Mouse (Mus musculus) heart, embryonic 15.5 days (tissue): Measurements from ENCODE around the gene Olfm3. TPM values are rescaled to one million over a fixed set of nuclear protein-coding genes. Genes with fewer than 3 reads are reported as not detected.

Source experiments
- ATAC-seq: fragments of 200-750 bp; cut with Nextera tagmentation; replicated peaks from 2 replicates; pipeline ENCODE4 v1.8.0; 2017; ENCODE audit warnings: low read depth, moderate TSS enrichment; ENCODE audit not compliant: insufficient number of reproducible peaks, insufficient read depth, low FRiP score
- H3K27ac ChIP-seq: fragments of 300-500 bp; sonication (generic); 2 replicates; pipeline ENCODE4 v1.5.1; 2015; ENCODE audit warnings: mild to moderate bottlenecking, inconsistent platforms
- H3K27me3 ChIP-seq: fragments of 300-500 bp; sonication (generic); 2 replicates; pipeline ENCODE4 v1.6.1; 2015; ENCODE audit warnings: inconsistent platforms
- H3K36me3 ChIP-seq: fragments of 300-500 bp; sonication (generic); 2 replicates; pipeline ENCODE4 v1.6.1; 2015; ENCODE audit warnings: mild to moderate bottlenecking, inconsistent platforms
- H3K4me1 ChIP-seq: fragments of 300-500 bp; sonication (generic); replicated peaks from 2 replicates; pipeline ENCODE4 v1.6.1; 2015; ENCODE audit warnings: inconsistent platforms
- H3K4me2 ChIP-seq: fragments of 300-500 bp; sonication (generic); 2 replicates; pipeline ENCODE4 v1.6.1; 2015; ENCODE audit warnings: inconsistent platforms, mild to moderate bottlenecking, moderate library complexity
- H3K4me3 ChIP-seq: fragments of 300-500 bp; sonication (generic); 2 replicates; pipeline ENCODE4 v1.5.1; 2015; ENCODE audit warnings: mild to moderate bottlenecking, inconsistent platforms
- H3K9ac ChIP-seq: fragments of 300-500 bp; sonication (generic); 2 replicates; pipeline ENCODE4 v1.6.1; 2015; ENCODE audit warnings: mild to moderate bottlenecking, inconsistent platforms
- H3K9me3 ChIP-seq: fragments of 300-500 bp; sonication (generic); replicated peaks from 2 replicates; pipeline ENCODE4 v1.6.1; 2016; ENCODE audit warnings: inconsistent platforms
- WGBS: fragments of 180-500 bp; shearing (Covaris S2); methylation state at CpG from one replicate; pipeline ENCODE4 v1.1.7; 2015; ENCODE audit warnings: mixed read lengths; 5-methylcytosine and 5-hydroxymethylcytosine counted together
- polyA plus RNA-seq: library from polyadenylated mRNA; unstranded; fragments of >200 nt; fragmentation: Nextera tagmentation; extraction: Ambion mirVana; gene quantifications from 2 replicates; pipeline ENCODE4 v1.2.1, GENCODE M21; 2015

The Olfm3 gene
- polyA plus RNA-seq, 1 experiment from 2014 or later: not detected

DNA sequence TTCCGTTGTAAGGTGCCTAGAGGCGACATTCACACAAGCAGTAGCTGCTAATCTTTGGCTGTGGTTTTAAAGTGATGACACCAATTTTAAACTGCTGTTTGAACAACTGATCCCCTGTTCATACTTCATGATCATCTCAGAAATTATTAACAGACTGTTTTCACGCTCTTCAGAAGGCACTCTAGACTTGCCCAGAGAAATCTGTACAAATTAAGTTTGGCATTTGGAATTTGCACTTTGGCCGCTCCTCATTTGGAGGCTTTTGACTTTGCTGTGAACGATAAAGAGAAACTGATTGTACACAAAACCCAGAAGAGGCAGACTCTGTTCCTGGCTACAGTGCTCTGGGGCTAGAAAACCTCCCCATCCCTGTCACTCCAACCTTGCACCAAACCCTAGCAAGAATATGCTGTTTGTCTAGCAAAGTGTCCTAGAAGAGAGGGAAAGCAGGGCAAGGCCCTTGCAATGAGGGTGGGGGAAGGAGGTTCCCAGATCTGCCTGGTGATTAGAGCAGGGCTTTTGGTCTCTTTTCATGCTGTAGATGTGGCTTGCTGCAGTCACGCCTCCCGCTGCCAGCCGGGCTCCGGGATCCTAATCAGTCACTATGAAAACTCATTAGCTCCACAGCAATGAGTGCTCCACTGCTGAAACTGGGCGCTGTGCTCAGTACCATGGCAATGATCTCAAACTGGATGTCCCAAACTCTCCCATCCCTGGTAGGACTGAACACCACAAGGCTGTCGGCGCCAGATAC is 176.7 kb downstream of the Olfm3 start:
- Histone ChIP-seq H3K27me3 (no peaks in the 10 kb centered on the region), H3K36me3 (no peaks in the 10 kb centered on the region), H3K9ac (no peak overlapping the region), H3K4me3 (no peak overlapping the region), H3K27ac (no peak overlapping the region), H3K4me1 (no peaks in the 10 kb centered on the region), H3K4me2 (0 out of 2 replicates have a peak overlapping the region, but pooled peaks have one; percentile 3), H3K9me3 (no peaks in the 10 kb centered on the region)
- 37% methylated on average over 12 of the region's 12 CpGs for WGBS
- no peak for ATAC-seq

DNA sequence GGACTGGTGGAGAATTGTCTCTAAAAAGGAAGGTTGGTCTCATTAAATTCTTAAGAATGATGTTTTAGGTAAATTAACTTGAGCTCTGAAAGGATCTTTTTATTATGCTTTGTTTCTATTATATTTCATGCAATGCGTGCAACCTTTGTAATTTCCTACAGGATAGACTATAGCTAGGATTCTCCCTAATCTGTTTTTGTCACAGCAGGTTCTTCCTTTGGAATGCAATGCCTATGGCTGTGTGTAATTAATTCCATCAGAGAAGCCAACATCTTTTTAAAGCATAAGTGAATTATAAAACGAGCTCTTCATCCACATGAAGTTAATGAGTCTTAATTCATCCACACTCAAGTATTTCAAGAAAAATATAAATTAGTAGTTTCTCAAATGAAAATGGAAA is 177.5 kb downstream of the Olfm3 start:
- H3K27ac ChIP-seq: no peak overlapping the region
- WGBS: 59% methylated on average over 2 of the region's 2 CpGs
- H3K4me1 ChIP-seq: no peaks in the 10 kb centered on the region
- H3K27me3 ChIP-seq: no peaks in the 10 kb centered on the region
- H3K36me3 ChIP-seq: no peaks in the 10 kb centered on the region
- no peaks in the 10 kb centered on the region for H3K9me3 ChIP-seq
- H3K9ac ChIP-seq: no peak overlapping the region
- no peak overlapping the region for H3K4me2 ChIP-seq
- no peak for ATAC-seq
- H3K4me3 ChIP-seq: no peak overlapping the region

DNA sequence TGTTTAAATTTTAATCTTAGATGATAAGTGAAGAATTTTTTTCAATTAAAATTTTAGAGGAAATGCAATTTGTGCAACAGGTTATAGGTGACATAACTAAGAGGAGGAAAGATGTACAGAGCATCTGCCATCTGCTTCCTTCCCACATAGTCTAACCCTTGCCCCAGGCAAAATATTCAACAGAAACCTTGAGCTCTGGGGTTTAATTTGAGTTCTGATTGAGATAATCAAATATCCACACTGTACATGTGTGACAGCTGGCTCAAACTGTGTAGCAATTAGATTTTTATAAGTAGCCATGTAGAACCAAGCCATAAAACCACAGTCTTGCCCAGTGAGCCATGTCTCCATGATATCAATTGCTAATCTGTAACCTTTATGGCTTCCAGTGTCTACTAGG is 179.1 kb downstream of the Olfm3 start:
- Histone ChIP-seq H3K9me3 (no peaks in the 10 kb centered on the region), H3K4me2 (no peak overlapping the region), H3K4me1 (no peaks in the 10 kb centered on the region), H3K27ac (no peak overlapping the region), H3K27me3 (no peaks in the 10 kb centered on the region), H3K36me3 (no peaks in the 10 kb centered on the region), H3K4me3 (no peak overlapping the region), H3K9ac (no peak overlapping the region)
- ATAC-seq: no peak

DNA sequence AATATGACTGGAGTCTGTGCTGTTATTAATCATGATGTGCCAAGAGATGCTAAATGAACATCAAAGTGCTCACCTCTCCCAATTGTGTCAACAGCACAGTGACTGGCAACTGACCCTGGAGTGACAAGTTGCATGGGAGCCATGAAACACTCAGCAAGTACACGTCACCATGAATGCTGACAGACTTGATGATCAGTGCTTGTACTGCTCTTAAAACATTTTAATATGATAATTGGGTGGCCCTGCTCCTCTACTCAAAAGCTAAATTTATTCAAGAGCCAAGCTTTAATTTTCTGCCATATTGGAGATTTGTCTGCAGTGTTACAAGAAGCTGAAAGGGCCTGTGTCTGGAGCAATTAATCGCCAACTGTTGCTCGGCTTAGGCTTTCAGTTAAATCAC is 184.4 kb downstream of the Olfm3 start:
- Histone ChIP-seq H3K4me2 (no peak overlapping the region), H3K4me1 (no peaks in the 10 kb centered on the region), H3K36me3 (no peaks in the 10 kb centered on the region), H3K9ac (no peak overlapping the region), H3K9me3 (no peaks in the 10 kb centered on the region), H3K4me3 (no peak overlapping the region), H3K27ac (no peak overlapping the region), H3K27me3 (no peaks in the 10 kb centered on the region)
- 64% methylated on average over 3 of the region's 3 CpGs for WGBS
- no peak for ATAC-seq

DNA sequence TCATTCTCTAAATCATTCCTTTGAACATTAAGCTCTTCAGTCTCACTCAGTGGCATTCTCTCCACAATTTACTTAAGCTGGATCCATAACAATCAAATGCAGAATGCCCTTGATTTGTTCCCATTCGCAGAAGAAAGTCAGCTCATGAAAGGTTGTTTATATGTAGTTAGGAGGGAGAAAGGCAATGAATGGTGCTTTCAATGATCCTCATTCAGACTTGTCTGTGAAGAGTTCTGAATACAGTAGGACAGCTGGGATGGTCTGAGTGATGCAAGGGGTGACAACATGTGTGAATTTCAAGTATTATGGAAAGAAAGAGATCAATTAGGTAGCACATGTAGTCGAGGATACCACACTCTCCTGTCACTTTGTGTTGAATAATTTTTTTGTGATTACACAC is 186.8 kb downstream of the Olfm3 start:
- ATAC-seq: no peak
- Histone ChIP-seq H3K9ac (no peak overlapping the region), H3K27ac (no peak overlapping the region), H3K4me3 (no peak overlapping the region), H3K4me1 (no peaks in the 10 kb centered on the region), H3K27me3 (no peaks in the 10 kb centered on the region), H3K36me3 (no peaks in the 10 kb centered on the region), H3K9me3 (no peaks in the 10 kb centered on the region), H3K4me2 (no peak overlapping the region)
- WGBS: 53% methylated on average over 2 of the region's 2 CpGs

DNA sequence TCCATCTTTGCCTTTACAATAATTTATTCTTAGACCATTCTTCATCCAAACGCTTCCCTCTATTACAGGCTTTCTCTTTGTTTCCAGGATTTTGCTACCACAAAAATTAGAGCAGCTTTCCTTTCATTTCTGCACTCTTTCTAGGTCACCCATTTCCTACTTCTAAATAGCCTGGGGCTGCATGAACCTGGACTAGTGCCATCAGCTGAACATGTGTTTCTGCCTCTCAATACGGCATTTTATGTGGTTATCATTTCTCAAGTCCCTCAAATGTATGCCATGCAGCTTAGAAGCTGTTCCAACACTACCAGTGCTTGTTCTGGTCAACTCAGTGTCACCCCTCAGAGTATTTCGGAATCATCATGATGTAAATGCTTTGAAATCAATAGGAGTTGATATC is 191.6 kb downstream of the Olfm3 start:
- no peaks in the 10 kb centered on the region for H3K9me3 ChIP-seq
- H3K4me3 ChIP-seq: no peak overlapping the region
- ATAC-seq: no peak
- no peak overlapping the region for H3K4me2 ChIP-seq
- no peaks in the 10 kb centered on the region for H3K36me3 ChIP-seq
- no peaks in the 10 kb centered on the region for H3K27me3 ChIP-seq
- no peaks in the 10 kb centered on the region for H3K4me1 ChIP-seq
- no peak overlapping the region for H3K9ac ChIP-seq
- 63% methylated on average over 3 of the region's 3 CpGs for WGBS
- no peak overlapping the region for H3K27ac ChIP-seq

DNA sequence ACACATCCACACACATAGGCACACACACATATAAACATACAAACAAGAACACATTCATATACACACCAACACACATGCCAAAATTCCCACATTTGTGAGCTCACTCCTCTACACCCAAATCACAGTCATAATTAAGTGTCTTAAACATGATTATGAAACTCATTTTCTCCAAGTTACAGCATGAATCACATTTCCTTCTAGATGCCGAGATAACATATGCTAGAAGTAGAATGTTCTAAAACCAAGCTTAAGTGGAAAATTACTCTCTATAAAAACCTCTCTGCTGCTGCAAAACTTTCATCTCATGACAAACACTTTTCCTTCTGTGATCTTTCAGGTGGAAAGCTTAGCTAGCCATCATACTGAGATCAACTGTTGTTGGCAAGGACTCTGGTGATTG is 195.7 kb downstream of the Olfm3 start:
- H3K27ac ChIP-seq: no peak overlapping the region
- no peak overlapping the region for H3K4me3 ChIP-seq
- H3K4me2 ChIP-seq: no peak overlapping the region
- ATAC-seq: no peak
- H3K4me1 ChIP-seq: no peaks in the 10 kb centered on the region
- no peaks in the 10 kb centered on the region for H3K9me3 ChIP-seq
- H3K36me3 ChIP-seq: no peaks in the 10 kb centered on the region
- no peak overlapping the region for H3K9ac ChIP-seq
- no peaks in the 10 kb centered on the region for H3K27me3 ChIP-seq
- WGBS: 81% methylated on average over 1 of the region's 1 CpGs

DNA sequence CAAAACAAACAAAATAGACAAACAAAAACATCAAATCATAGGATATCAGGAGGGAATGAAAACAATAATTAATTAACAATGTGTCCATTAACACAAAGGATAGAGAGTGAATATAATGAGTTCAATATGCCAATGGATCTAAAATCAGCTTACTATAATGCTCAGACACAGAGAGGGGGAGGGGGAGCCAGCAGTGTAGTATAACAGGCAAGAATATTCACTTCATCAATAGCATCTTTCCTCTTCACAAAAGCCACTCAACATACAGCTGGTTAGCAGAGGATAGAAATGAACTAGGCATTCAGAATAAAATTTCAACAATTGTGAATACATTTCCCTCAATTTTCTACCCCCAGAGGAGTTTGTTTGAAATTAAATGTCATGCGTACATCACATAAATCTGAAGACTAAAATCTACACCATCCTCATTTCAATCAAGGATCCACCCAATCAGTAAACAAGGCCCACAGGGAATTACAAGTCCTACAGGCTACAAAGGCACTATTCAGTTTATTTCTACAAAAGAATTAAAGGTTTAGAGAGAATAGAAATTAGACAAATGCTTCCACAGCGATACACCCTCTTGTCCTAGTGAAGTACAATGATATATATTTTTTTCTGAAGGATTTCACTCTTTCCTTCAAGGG is 200.4 kb downstream of the Olfm3 start:
- no peak overlapping the region for H3K27ac ChIP-seq
- H3K4me2 ChIP-seq: no peak overlapping the region

DNA sequence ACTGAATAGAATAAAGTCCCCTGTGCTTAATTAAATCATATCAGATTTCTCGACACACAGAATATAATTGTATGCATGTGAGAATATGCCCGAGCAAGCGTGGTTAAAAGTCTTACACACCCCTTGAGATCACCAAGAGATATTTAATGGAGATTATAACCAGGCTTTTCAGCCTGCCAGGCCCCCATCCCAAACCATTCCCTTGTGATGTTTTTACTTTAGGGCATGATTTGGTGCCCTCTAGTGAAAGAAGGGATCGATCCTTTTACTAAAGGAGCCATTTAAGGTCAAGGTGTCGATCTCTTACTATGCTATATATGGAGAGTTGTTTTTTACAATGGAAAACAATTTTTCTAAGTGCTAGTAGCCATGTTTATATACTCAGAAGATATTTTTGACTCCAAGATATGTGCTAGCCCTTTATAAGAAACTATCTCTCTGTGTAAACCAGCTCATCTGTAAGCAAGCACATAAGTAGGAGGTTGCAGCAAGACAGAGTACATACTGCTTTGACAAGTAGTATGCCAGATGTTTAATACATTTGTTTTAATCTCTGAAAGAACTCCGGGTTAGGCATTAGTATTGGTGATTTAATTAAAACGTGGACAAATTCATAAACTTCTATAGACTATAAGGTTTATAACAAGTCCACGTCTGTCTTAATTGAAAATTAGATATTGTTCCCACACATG is 201.1 kb downstream of the Olfm3 start:
- H3K27ac ChIP-seq: no peak overlapping the region
- no peak overlapping the region for H3K4me3 ChIP-seq
- H3K9ac ChIP-seq: no peak overlapping the region
- no peaks in the 10 kb centered on the region for H3K27me3 ChIP-seq
- H3K36me3 ChIP-seq: no peaks in the 10 kb centered on the region
- WGBS: 40% methylated on average over 8 of the region's 8 CpGs
- no peaks in the 10 kb centered on the region for H3K9me3 ChIP-seq
- no peak for ATAC-seq
- H3K4me1 ChIP-seq: no peaks in the 10 kb centered on the region
- no peak overlapping the region for H3K4me2 ChIP-seq

More for the DNA sequence above, 200.4 kb downstream of the Olfm3 start:
- no peaks in the 10 kb centered on the region for H3K4me1 ChIP-seq
- no peak overlapping the region for H3K9ac ChIP-seq
- no peaks in the 10 kb centered on the region for H3K27me3 ChIP-seq
- ATAC-seq: no peak
- WGBS: 80% methylated on average over 2 of the region's 2 CpGs
- no peak overlapping the region for H3K4me3 ChIP-seq
- no peaks in the 10 kb centered on the region for H3K36me3 ChIP-seq
- no peaks in the 10 kb centered on the region for H3K9me3 ChIP-seq

DNA sequence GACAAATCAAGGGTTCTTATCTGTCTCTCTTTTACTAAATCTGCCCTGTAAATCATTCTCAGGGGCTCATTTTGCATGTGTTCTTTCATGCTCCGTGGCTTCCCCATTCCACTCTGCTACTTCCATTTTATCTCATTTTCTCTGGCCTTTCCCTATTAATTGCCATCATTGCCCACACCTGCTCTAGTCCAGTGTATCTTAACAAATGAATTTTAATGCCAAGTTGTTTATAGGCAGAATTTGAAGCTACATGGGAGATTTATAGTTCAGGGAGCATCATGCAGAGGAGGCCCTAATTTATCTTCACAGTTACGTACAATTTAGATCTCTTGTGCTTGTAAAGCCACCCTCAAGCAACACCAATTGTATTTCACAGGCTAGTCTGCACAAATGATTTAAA is 241.8 kb downstream of the Olfm3 start:
- no peaks in the 10 kb centered on the region for H3K27me3 ChIP-seq
- no peak for ATAC-seq
- WGBS: 71% methylated on average over 2 of the region's 2 CpGs

DNA sequence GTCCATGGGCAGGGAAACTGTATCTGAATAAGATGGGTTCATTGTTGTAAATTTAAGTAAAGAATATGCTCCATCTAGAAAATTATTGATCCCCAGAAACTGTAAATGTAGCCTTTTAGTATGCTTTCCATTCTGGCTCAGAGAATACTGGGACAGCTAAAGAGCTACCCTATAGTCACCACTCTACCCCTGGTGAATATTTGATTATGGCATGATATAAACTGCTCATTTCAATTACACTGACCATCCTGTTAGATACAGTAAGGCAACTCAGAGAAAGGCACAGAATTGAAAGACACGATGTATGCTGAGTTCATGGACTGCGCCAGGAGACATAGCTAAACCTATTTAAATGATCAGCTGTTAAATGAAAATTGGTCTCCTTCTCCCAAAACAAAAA is 242.4 kb downstream of the Olfm3 start:
- H3K9me3 ChIP-seq: no peaks in the 10 kb centered on the region
- H3K4me2 ChIP-seq: no peak overlapping the region
- no peak overlapping the region for H3K4me3 ChIP-seq
- no peaks in the 10 kb centered on the region for H3K27me3 ChIP-seq
- H3K27ac ChIP-seq: no peak overlapping the region
- no peak for ATAC-seq
- no peaks in the 10 kb centered on the region for H3K36me3 ChIP-seq
- 87% methylated on average over 2 of the region's 2 CpGs for WGBS
- H3K4me1 ChIP-seq: no peaks in the 10 kb centered on the region
- H3K9ac ChIP-seq: no peak overlapping the region

More for the DNA sequence above, 241.8 kb downstream of the Olfm3 start:
- no peak overlapping the region for H3K4me2 ChIP-seq
- H3K9me3 ChIP-seq: no peaks in the 10 kb centered on the region
- H3K4me3 ChIP-seq: no peak overlapping the region
- no peak overlapping the region for H3K27ac ChIP-seq
- H3K36me3 ChIP-seq: no peaks in the 10 kb centered on the region
- H3K4me1 ChIP-seq: no peaks in the 10 kb centered on the region
- no peak overlapping the region for H3K9ac ChIP-seq
